Comparison of ENCODE assay signal across 20 mouse cellular contexts in genomic region chr1:64827434-64827833, GRCm38 (mm10).
"Had no signal": no experiment of that assay in that cellular context is flagged by ENCODE, and none has a peak within 500 bp of the region (broad histone marks: within the 10 kb centered on the region; RNA-seq: fewer than 3 reads in every experiment).

No protein-coding gene starts in this region.

- H3K9ac ChIP-seq: lung, embryonic 14.5 days; midbrain, embryonic 12.5 days; neural tube, embryonic 13.5 days; neural tube, embryonic 15.5 days had no signal

- H3K36me3 ChIP-seq: midbrain, embryonic 10.5 days; midbrain, embryonic 12.5 days; neural tube, embryonic 13.5 days; neural tube, embryonic 15.5 days had no signal

- H3K9me3 ChIP-seq: megakaryocyte, embryonic 14.5 days; midbrain, embryonic 10.5 days; midbrain, embryonic 12.5 days; neural tube, embryonic 13.5 days; neural tube, embryonic 15.5 days had no signal

- H3K4me3 ChIP-seq: megakaryocyte, embryonic 14.5 days; midbrain, embryonic 10.5 days; midbrain, embryonic 12.5 days; myocyte; neural tube, embryonic 13.5 days; neural tube, embryonic 15.5 days had no signal

- H3K27ac ChIP-seq: midbrain, embryonic 10.5 days; midbrain, embryonic 12.5 days; neural tube, embryonic 13.5 days; neural tube, embryonic 15.5 days had no signal

- H3K4me1 ChIP-seq: midbrain, embryonic 10.5 days; midbrain, embryonic 12.5 days; neural tube, embryonic 13.5 days; neural tube, embryonic 15.5 days had no signal

- H3K27me3 ChIP-seq: megakaryocyte, embryonic 14.5 days; midbrain, embryonic 12.5 days; neural tube, embryonic 13.5 days; neural tube, embryonic 15.5 days had no signal

- H3K4me2 ChIP-seq: lung, embryonic 14.5 days; midbrain, embryonic 12.5 days; neural tube, embryonic 13.5 days; neural tube, embryonic 15.5 days had no signal

- DNase-seq: lung, adult 18-20 months; lung, embryonic 14.5 days; lung, postnatal 10 days; lung, postnatal 4 days; midbrain, embryonic 14.5 days; retina, postnatal 1 day; right cerebral cortex, adult 18-20 months; right cerebral cortex, postnatal 25 days; right cerebral cortex, postnatal 4 days; spleen, adult 18-20 months; thymus, adult 18-20 months; thymus, postnatal 14 days; thymus, postnatal 36 days had no signal

- ATAC-seq: midbrain, embryonic 16.5 days had no signal
